Mouse (Mus musculus): Measurements from ENCODE around the gene Itgb1. TPM values are rescaled to one million over a fixed set of nuclear protein-coding genes. Genes with fewer than 3 reads are reported as not detected.

The Itgb1 gene
- polyA plus RNA-seq (2012; rRNA removed): 74.8 and 93.4 TPM in 2 replicates

GRCm38 (mm10) chr8:128685507-128686428 lies at the start of gene Itgb1:
Itgb1 (plus strand) TSS chr8:128685654.

Other genes with a start within 250 kb of the Itgb1 start
- not detected in 2 replicates for gene Gm3952, start 113.0 kb downstream of the Itgb1 start, polyA plus RNA-seq (2012; rRNA removed)

Data from central nervous system, embryonic 14 days (tissue).